Mouse (Mus musculus) left cerebral cortex, postnatal 4 days (tissue): ENCODE measurements around the gene Adam6b. TPM values are rescaled to one million over a fixed set of nuclear protein-coding genes. Genes with fewer than 3 reads are reported as not detected.
"Not testable (repeated sequence)": the region's sequence is repeated elsewhere in the genome, so short reads cannot be mapped to it uniquely, and the experiment has no call there.

ENCODE experiments used
- DNase-seq: peaks from one replicate; pipeline ENCODE4 v3.0.0-alpha.2; 2022
- intact Hi-C: fragments of 180-260 bp; cut with DNase I; formaldehyde crosslinking; loops from one replicate; pipeline ENCODE4 v1.15.1; 2025
- total RNA-seq, 2 experiments: library from RNA; stranded (reverse); gene quantifications; 2 replicates each; pipeline ENCODE4 v1.2.3; 2021

Adam6b gene
- total RNA-seq = not detected

GRCm38 (mm10) chr12:113489211-113489610 lies at the start of gene Adam6b:
Adam6b (plus strand) TSS chr12:113489511.
- DNase-seq, intact Hi-C loops: not testable (repeated sequence)

GRCm38 (mm10) chr12:113446061-113446460 lies 43.2 kb upstream of the Adam6b start:
- intact Hi-C loops = no loop called here

GRCm38 (mm10) chr12:113476164-113476563 lies 13.1 kb upstream of the Adam6b start:
- intact Hi-C loops = no loop called here
- DNase-seq = no peak

More at GRCm38 (mm10) chr12:113446061-113446460, 43.2 kb upstream of the Adam6b start:
- no peak for DNase-seq

DNA sequence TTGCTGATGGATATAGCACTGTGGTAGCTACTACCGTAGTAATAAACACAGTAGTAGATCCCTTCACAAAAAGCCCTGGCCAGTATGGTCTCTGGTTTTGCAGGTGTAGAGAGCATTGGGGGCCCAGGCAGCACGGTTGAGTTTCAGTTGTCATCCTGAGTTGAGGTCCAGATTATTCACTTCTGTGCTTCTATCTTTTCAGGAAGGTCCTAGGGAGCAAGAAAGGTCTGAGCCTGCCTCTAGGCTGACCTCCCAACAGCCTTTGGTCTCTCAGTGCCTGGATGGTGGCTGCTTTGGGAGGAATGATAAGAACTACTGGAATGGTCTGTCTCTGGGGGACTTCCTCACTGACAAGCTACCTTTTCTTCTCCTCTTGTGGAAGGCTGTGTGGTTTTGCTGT lies 7.2 kb upstream of the Adam6b start:
- no peak for DNase-seq
- intact Hi-C loops = no loop called here

GRCm38 (mm10) chr12:113482661-113483389 lies 6.5 kb upstream of the Adam6b start:
- intact Hi-C loops = no loop called here
- no peak for DNase-seq

GRCm38 (mm10) chr12:113483492-113484162 lies 5.7 kb upstream of the Adam6b start:
- DNase-seq = no peak
- intact Hi-C loops = no loop called here

DNA sequence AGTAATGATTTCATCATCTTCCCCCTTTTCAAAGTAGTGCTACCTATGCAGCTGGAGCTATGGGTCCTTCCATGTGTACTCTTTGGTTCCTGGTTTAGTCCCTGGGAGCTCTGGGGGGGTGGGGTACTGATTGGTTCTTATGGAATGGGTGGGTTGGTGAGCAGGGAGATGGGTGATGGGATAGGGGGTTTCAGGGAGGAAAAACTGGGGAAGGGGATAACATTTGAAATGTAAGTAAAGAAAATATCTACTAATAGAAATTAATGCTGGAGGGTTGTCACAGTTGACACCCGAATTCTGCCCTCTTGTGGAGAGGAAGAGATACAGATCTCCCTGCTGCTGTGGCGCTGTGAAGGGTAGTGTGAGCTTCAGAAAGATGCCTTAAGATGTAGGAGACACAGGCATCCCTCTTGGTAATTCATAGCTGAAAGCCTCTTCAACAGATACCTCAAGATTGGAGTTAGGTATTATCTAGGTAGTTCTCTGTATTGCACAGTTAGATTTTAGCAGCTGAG lies 4.3 kb upstream of the Adam6b start:
- intact Hi-C loops = no loop called here
- DNase-seq = peak; percentile 0

- DNase-seq = peak; percentile 43
- intact Hi-C loops = not testable (repeated sequence)
Observed at GRCm38 (mm10) chr12:113487693-113488092, 1.6 kb upstream of the Adam6b start.

GRCm38 (mm10) chr12:113525901-113526300 lies 36.6 kb downstream of the Adam6b start:
- intact Hi-C loops = no loop called here
- no peak for DNase-seq

Other genes with a start within 250 kb of the Adam6b start
- gene Adam6a, start 54.4 kb downstream of the Adam6b start, total RNA-seq = not detected